Mouse (Mus musculus): ENCODE measurements around the gene Inha.
A peak's percentile ranks its signal among the peaks of the same experiment; 100 is the strongest.

The Inha gene

DNA sequence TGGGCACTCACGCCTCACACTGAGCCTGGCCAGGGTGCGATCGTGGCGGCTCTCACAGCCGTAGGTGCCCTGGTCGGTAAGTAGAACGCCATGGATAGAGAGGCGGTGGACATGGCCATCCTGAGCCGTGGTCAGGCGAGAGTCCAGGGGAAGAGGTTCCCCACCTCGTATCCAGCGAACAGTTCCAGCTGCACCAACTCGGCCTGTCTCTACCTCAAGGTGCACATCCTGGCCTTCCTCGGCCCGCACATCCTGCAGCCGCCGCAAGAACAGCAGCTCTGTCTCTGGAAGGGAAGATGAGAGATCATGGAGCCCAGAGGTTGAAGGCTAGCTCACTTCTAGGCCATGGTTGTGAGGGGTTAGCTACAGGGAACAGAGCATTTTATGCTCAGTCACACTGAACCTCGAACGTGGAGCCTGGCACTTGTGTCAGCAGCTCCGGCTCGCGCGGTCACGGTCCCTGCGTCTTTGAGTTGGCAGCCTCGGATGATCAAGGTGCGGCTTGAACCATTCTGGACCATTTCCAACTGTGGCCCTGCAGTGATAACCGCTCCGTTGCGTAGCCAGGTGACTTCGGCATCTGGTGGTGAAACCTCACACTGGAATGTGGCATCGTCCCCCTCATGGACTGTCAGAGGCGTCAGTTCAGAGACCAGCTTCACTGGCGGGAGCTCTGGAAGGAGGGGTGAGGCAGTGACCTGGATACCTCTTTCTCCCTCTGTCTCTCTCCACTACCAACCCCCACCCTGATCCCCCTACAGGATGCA lies 15.9 kb upstream of the Inha start:
- no peak for DNase-seq (ENCODE audit: low read depth)

DNA sequence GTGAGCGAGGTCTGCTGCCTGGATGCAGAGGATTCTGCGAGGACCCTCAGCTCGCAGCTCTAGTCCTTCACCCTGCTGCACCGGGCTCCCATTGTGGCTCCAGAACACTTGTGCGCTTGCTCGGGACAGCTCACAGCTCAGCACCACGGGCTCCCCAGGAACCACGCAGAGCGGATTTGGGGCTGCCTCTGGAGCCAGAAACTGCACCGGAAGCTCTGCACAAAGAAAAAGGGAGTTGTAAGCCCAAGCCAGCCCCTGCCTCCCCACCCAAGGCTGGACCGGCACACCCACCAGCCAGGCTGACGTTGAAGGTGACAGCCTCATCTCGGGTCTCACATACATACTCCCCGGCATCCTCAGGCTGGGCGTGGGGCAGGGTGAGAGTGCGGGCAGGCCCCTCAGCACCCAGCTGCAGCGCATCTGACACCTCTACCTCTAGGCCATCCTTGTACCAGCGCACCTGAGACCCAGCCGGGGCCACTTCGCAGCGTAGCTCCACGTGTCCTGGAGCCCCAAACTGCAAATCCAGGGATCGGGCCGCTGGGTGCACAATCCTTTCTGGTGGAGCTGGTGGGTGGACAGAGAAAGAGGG lies 14.2 kb upstream of the Inha start:
- no peak for DNase-seq (ENCODE audit: low read depth)

DNA sequence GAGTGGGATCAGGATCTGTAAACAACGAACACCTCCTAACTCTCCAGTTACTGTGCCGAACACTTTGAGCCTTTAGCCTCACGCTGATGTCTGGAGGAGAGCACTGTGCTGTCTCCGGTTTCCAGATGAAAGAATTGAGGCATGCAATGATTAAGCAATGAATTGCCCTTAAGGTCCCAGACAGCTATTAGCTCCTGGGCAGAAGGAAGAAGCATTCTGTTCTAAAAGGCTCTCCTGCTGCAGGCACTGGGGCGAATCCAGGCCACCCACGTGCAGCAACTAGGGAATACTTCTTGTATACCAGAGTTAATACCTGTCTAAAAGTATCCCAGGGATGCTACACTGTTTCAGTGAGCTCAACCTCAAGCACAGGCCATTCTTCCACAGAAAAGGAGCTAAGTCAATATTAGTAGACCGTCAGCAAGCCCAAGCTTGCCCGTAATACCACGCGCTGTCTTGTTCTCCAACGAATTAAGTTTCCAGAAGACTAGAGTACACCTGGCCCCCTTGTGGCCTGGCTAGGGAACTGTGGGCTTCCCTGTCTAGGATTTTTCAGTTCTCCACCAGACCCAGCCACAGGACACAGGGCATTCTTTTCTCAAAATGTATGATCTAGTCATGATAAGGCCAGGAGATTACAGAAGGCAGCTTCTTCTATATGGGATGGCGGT lies 11.9 kb upstream of the Inha start:
- DNase-seq (ENCODE audit: low read depth) = peak; percentile 43

- no peak for DNase-seq (ENCODE audit: low read depth)
These were observed 8.0 kb upstream of the Inha start for GRCm38 (mm10) chr1:75498897-75499296.

- no peak for DNase-seq (ENCODE audit: low read depth)
These were observed 7.4 kb upstream of the Inha start for GRCm38 (mm10) chr1:75499441-75499840.

DNA sequence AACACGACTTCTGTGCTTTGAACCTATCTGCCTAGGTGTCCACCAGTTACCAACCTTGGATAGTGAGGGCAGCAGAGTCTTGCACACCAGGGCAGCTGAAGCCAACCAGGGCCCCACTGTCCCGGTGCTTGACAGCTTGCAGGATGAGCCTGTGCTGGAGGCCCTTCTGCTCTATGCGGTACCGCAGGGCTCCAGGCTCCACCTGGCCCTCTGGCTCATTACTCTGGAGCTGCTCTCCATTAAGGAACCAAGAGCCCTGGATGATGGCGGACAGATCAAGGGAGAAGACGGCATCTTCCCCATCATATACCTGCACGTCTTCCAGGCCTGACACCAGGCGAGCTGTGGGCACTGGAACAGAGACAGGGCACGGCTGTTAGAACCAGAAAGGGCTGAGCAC lies 5.0 kb upstream of the Inha start:
- no peak for DNase-seq (ENCODE audit: low read depth)

- DNase-seq (ENCODE audit: low read depth) = no peak
These were observed 3.8 kb upstream of the Inha start for GRCm38 (mm10) chr1:75502945-75503650.

- DNase-seq (ENCODE audit: low read depth) = no peak
These were observed 3.3 kb upstream of the Inha start for GRCm38 (mm10) chr1:75503651-75503980.

GRCm38 (mm10) chr1:75504256-75505045 lies 2.4 kb upstream of the Inha start:
- no peak for DNase-seq (ENCODE audit: low read depth)

DNA sequence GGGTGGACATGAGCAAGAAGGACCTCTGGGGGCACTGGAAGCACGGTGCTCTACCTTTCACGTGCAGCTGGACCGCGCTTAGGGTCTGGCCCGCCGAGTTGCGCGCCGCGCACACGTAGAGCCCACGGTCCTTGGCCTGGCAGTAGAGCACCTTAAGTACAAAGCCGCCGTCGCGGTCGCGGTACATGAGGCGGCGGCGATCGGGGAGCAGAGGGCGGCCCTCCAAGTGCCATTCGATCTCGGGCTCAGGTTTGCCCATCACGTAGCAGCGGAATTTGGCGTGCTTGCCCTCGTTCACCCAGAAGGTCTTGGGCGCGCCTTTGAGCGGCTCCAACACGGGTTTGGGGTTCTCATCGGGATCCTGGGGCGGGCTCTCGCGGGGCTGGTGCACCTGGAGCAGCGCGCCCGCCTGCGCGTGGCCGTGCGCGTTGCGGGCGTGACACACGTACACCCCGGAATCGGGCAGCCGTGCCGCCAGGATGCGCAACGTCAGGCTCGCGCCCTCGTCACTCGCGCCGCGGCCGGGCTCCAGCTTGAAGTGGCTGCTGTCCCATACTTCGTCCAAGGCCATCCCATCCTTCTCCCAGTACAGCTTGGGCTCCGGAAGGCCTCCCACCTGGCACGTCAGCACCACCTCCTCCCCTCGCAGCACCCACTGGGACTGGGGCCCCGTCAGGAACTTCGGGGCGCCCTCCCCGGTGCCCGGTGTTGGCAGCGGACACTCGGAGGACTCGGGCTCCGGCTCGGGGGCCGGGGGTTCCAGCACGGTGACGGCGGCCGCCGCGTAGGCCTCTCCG lies 1.5 kb upstream of the Inha start:
- peak; percentile 20 for DNase-seq (ENCODE audit: low read depth)

- no peak for DNase-seq (ENCODE audit: low read depth)
These were observed 683 bp upstream of the Inha start, which contains the start of gene Obsl1 for GRCm38 (mm10) chr1:75505956-75506831. Gene Obsl1, minus strand, starts transcription at chr1:75506452.

DNA sequence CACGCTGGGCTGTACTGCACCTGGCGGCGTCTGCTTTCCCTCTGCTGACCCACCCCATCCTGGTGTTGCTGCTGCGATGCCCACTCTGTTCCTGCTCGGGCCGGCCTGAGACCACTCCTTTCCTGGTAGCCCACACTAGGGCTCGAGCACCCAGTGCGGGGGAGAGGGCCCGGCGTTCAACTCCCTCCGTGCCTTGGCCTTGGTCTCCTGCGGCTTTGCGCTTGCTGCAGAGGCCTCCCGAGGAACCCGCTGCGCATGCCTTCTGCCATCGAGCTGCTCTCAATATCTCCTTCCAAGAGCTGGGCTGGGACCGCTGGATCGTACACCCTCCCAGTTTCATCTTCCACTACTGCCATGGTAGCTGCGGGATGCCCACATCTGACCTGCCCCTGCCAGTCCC lies 2.7 kb downstream of the Inha start:
- DNase-seq (ENCODE audit: low read depth) = no peak

DNA sequence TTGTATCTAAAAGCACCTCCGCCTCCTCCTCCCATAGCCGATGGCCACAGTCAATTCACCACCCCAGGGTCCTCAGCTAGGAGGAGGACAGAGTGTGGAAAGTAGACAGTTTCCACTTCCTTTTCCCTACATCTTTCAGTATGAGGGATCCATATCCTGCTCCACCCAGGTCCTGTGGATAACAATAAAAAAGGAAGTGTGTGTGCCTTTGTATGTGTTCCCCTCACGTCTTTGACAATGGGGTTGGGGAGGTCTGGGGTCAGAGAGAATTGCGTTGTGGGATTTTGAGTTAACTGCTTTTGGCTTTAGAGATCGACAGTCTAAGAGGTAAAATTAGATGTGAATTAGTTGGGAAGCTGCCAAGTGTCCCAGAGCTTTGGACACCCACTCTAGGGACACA lies 3.3 kb downstream of the Inha start:
- no peak for DNase-seq (ENCODE audit: low read depth)

GRCm38 (mm10) chr1:75511437-75512210 lies 4.7 kb downstream of the Inha start:
- no peak for DNase-seq (ENCODE audit: low read depth)

GRCm38 (mm10) chr1:75512550-75512949 lies 5.7 kb downstream of the Inha start:
- DNase-seq (ENCODE audit: low read depth) = no peak

- DNase-seq (ENCODE audit: low read depth) = peak; percentile 15
These were observed 10.0 kb downstream of the Inha start for GRCm38 (mm10) chr1:75516703-75517380.

- DNase-seq (ENCODE audit: low read depth) = no peak
These were observed 11.1 kb downstream of the Inha start for GRCm38 (mm10) chr1:75517984-75518383.

DNA sequence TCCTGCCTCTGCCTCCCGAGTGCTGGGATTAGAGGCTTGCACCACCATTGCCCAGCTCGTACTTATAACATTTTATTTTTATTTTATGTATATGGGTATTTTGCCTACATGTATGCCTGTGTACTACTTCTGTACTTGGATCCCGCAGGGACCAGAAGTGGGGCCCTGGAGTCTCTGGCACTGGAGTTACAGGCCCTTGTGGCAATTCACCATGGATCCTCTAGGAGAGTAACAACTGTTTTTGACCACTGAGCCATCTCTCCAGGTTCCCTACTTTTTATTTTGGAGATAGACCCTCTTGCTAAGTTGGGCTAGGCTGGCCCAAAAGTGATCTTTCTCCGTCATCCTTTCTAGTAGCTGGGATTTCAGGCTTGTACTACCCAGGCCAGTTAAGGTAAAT lies 11.6 kb downstream of the Inha start:
- DNase-seq (ENCODE audit: low read depth) = no peak

DNA sequence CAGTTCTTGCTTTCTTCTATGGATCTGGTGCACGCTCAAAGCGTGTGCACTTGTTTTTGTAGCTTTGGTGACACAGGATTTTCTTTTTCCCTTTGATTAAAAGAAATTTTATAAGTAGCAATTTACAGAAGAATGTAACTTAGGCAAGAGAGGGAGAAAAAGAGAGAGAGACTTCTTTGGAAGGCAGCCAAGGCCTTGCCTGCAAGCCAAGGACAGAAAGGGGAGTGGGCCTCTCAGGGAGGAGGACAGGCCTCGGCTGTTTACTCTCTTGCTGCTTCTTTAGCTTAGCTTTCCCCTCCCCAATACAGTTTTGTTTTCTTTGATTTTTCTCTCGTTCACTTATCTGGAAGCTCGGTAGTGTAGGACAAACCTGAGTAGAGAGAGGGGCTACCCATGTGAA lies 12.7 kb downstream of the Inha start:
- no peak for DNase-seq (ENCODE audit: low read depth)

All from induced T-regulatory cell, adult 2 months (primary cell).